Mouse (Mus musculus): ENCODE results near the gene Per1.
"Not testable (repeated sequence)": the region's sequence is repeated elsewhere in the genome, so short reads cannot be mapped to it uniquely, and the experiment has no call there.

The Per1 gene

GRCm38 (mm10) chr11:69080855-69081222 is 14.2 kb upstream of the Per1 start:
- DNase-seq (ENCODE audit: low read depth) = no peak

GRCm38 (mm10) chr11:69081613-69082012 is 13.4 kb upstream of the Per1 start:
- DNase-seq (ENCODE audit: low read depth) = no peak

- no peak for DNase-seq (ENCODE audit: low read depth)
These were observed 9.4 kb upstream of the Per1 start for GRCm38 (mm10) chr11:69085608-69086007.

- no peak for DNase-seq (ENCODE audit: low read depth)
These were observed 8.6 kb upstream of the Per1 start for GRCm38 (mm10) chr11:69086390-69086789.

- DNase-seq (ENCODE audit: low read depth) = no peak
These were observed 7.9 kb upstream of the Per1 start for GRCm38 (mm10) chr11:69087082-69087481.

- no peak for DNase-seq (ENCODE audit: low read depth)
These were observed 7.4 kb upstream of the Per1 start for GRCm38 (mm10) chr11:69087597-69087996.

GRCm38 (mm10) chr11:69088103-69088855 is 6.7 kb upstream of the Per1 start, which contains the start of gene Vamp2:
Gene Vamp2 (plus strand): TSS chr11:69088490.
- peak; percentile 73 for DNase-seq (ENCODE audit: low read depth)

GRCm38 (mm10) chr11:69088856-69089615 is 6.0 kb upstream of the Per1 start:
- DNase-seq (ENCODE audit: low read depth) = no peak

- DNase-seq (ENCODE audit: low read depth) = no peak
These were observed 5.3 kb upstream of the Per1 start for GRCm38 (mm10) chr11:69089616-69090290.

GRCm38 (mm10) chr11:69090367-69090766 is 4.7 kb upstream of the Per1 start:
- no peak for DNase-seq (ENCODE audit: low read depth)

GRCm38 (mm10) chr11:69091566-69092385 is 3.2 kb upstream of the Per1 start:
- DNase-seq (ENCODE audit: low read depth) = no peak

- DNase-seq (ENCODE audit: low read depth) = peak; percentile 76
These were observed 2.6 kb upstream of the Per1 start for GRCm38 (mm10) chr11:69092386-69092751.

- no peak for DNase-seq (ENCODE audit: low read depth)
These were observed 2.1 kb upstream of the Per1 start for GRCm38 (mm10) chr11:69092871-69093270.

- not testable (repeated sequence) for DNase-seq (ENCODE audit: low read depth)
These were observed 1.2 kb upstream of the Per1 start for GRCm38 (mm10) chr11:69093856-69094255.

GRCm38 (mm10) chr11:69095511-69096231 is 654 bp downstream of the Per1 start:
- DNase-seq (ENCODE audit: low read depth) = no peak

GRCm38 (mm10) chr11:69096360-69096986 is 1.5 kb downstream of the Per1 start:
- no peak for DNase-seq (ENCODE audit: low read depth)

- peak; percentile 90 for DNase-seq (ENCODE audit: low read depth)
These were observed 2.2 kb downstream of the Per1 start for GRCm38 (mm10) chr11:69096987-69097900.

GRCm38 (mm10) chr11:69098039-69098761 is 3.2 kb downstream of the Per1 start:
- DNase-seq (ENCODE audit: low read depth) = no peak

GRCm38 (mm10) chr11:69098762-69099091 is 3.7 kb downstream of the Per1 start:
- peak; percentile 95 for DNase-seq (ENCODE audit: low read depth)
